Mouse (Mus musculus) cerebellum, adult 2 months (tissue): ENCODE data around the gene Rbm15.

Source experiments
- CTCF ChIP-seq: fragments of 200-500 bp; IDR thresholded peaks from 2 replicates; pipeline ENCODE4 v1.5.1; 2011; ENCODE audit warnings: low read depth, mild to moderate bottlenecking, control low read depth, low read length, moderate library complexity, borderline replicate concordance; ENCODE audit not compliant: insufficient read depth
- POLR2A ChIP-seq: fragments of 200-500 bp; IDR thresholded peaks from 2 replicates; pipeline ENCODE4 v1.6.1; 2011; ENCODE audit warnings: low read length, control low read depth, borderline replicate concordance; ENCODE audit not compliant: insufficient read depth

- TF ChIP-seq POLR2A (no peak), CTCF (no peak)
These were observed 34.6 kb upstream of the Rbm15 start for GRCm38 (mm10) chr3:107367938-107368599.
